Mouse (Mus musculus): ENCODE measurements at regions not wholly inside any gene's neighbourhood (a gene's known extent, or its start where the extent isn't known, plus 50 kb on each side); places are given as distances from the start of the nearest gene placed in this dataset.
A peak's percentile ranks its signal among the peaks of the same experiment; 100 is the strongest.

DNA sequence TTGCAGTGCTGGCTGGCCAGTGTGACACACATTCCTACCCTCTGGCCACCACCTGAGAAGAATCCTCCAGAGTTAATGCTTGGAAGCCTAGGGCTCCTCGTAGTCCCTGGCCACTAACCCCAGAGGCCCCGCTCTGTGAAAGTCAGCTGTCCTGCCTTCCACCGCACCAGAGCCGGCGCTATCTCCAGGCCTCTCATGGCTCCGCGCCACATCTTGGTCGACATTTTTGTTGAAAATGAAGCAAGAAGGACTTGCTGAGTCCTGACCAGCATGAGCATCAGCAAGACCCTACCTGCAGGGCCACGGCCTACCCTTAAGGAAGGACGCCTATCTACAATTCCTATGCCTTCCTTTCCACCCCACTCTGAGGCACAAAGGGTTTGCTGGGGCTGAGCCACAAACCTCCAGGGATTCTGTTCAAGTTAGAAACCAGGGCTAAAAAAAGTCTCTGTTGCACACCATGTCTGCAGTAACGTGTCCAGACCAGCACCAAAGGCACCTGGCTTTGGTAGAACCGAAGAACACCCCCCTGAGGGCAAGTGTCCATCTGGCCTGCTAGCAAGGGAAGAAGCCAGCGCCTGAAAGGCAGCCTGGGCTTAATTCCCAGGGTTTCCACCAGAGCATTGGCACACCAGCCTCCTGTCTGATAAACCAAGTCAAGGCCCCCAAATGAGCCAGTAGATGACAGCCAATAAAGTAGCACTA is 97.5 kb upstream of the Spred2 start:
- DNase-seq (ENCODE audit: low spot score) = no peak

DNA sequence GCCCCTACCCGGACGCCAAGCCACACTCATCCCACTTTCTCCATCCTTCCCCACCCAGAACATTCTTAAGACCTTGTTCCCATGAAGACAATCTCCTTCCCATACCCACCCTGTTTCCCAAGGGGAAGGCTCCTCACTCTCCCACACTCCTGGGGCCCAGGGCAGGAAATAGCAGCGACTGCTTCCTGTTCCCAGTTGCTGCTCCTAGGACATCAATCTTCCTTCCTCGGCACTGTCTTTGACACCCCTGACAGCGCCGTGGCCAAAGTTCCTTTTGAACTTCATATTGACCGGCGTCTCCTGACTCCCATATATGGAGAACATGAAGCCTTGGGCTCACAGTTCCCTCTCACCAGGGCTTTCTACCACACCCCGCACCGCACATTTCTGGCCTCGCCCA is 96.2 kb upstream of the Spred2 start:
- DNase-seq (ENCODE audit: low spot score) = no peak

DNA sequence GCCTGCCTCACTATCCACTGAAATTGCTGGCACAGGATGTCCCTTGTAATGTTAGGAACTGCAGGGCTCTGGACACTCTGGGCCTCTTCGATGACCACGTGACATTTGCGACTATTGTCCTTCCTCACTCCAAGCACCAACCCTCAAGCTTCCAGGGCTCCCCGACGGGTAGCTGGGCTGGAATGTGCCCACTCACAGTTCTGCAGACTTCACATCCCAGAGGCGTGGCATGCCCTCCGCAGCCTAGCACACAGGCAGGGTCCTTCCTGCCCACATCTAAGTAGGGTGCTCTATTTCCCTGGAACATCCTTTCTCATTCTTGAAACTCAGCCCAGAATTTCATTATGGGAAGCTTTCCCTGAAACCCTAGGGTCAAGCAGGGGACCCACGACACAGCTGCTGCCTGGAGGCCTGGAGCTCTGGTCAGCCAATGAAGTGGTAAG is 95.2 kb upstream of the Spred2 start:
- DNase-seq (ENCODE audit: low spot score) = no peak

DNA sequence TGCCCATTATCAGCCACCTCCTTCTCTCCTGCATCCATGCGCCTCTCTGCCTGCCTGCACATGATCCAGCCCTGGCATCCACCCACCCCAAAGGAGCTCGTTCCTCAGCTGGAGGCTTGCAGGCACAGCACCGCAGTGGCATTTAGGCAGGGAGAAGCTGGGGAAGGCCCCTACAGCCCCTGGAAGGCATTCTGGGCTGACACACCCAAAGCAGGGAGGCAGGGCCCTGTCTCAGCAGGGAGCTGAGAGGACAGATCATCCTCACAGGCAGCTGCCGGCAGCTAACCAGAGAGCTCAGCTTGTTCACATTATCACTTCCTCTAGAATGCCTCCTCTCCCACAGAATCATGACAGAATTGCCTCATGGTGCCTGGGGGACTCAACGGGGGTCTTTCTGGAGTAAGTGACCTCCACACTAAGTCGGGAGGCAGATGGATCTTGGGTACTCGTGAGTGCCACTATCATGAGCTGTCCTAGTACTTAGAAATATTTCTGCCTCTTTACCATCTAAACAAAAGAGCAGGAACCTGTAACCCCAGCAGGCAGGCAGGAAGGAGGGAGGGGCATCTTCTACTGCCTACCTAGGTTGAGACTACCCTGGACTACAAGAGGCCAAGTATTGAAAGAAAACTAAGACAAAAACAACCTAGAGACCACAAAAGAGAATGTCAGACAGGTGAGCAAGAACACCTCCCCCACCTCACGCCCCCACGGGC is 94.5 kb upstream of the Spred2 start:
- no peak for DNase-seq (ENCODE audit: low spot score)

DNA sequence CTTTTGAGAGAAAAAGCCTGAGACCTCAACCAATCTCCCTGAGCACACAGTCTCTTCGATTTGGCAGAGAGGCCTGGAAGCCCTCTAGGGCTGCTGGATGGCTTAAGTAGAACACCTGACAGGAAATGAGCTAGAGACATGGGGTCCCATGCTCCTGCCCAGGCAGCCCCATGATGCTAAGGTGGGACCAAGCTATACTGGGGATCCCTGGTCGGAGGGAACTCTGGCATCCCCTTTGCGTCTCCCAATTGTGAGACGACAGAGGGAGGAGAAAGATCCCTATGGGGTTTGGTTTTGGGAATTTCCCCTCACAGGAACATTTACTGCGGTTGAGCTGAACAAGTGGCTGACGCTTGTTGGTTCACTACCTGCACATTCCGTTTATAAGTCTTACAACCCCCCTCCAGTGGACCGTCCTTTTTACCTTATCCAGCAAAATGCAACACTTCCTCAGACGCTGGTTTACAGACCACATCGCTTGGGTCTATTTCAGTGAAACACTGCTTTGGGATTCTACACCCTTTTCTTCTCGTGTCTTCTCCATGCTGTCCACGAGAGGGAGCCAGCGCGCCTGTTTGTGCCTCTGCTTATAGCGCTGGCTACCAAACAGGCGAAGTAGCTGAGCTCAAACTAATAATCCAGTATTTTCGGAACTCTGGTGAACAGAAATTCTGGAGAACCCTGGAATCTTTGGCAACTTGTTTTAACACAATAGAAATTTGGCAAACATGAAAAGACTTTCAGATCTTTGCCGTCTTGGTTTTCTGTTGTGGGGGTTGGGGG is 93.7 kb upstream of the Spred2 start:
- DNase-seq (ENCODE audit: low spot score) = peak; percentile 27

DNA sequence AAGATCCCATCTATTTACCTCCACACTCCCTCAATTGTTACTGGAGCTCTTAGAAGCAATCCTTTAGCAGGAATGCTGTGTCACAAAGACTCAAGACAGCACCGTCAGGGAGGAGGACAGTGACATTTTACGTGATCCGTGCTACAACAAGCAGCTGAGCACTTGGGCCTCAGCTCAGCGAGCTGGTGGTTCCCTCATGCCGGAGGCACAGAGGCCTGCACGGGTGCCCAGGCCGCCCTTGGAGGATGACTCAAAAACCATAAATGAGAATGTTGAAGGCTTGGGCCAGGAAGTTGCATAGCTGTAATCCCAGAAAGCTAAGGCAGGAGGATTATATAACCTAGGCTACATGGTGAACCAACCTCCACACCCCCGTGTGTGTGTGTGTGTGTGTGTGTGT is 89.6 kb upstream of the Spred2 start:
- no peak for DNase-seq (ENCODE audit: low spot score)

DNA sequence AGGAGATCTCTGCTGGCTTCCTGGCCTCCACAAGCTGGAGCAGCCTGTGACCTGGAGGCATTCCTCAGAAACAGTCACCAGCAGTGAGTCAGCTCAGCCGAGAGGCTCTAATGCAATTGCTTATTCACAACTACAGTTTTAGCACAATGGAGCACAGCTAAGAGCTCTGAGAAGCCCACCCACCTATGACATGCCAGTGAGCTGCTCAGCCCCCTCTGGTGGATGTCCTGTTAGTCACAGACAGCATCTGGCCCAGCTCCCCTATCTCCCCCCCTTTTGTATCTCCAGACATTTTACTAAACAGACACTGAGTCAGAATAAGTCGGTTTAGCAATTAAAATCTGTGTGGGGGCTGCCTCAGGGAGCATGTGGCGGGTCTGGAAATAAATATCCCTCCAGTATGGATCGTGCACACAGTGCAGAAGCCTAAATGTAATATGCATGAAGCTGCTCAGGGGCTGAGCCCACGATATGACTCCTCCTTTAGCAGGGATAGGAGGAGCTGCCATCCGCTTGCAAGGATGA is 88.9 kb upstream of the Spred2 start:
- DNase-seq (ENCODE audit: low spot score) = no peak

DNA sequence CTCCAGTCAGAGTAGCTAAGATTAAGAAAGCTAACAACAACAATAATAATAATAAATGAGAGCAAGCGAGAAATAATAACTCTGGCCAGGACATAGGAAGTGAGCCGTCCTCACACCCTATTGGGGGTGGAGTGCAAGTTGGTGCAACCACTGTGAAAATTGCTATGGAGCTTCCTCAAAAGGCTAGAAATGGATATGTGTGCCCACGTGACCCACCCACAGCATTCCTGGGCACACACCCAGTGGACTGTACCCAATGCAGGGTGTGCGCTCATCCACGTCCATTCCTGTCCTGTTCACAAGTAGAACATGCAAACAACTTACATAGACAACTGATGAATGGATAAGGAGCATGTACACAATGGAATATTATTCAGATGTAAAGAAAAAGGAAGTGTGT is 85.2 kb upstream of the Spred2 start:
- DNase-seq (ENCODE audit: low spot score) = no peak

DNA sequence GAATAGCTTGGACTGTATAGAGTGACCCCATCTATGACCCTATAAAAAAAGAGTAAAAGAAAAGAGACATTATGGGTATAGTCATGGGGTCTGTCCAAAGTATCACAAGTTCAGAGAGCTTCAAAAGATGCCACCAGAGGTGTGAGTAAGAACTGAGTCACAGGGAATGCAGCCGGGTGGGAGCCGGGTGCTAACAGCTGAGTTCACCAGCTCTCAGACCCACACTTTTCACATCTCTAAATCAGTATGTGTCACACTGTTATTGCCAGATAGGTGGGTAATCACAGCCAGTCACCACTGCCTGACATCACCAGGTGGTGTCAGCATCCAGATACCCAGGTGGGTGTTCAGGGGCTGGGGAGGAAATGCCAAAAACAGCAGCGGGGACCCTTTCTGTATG is 81.1 kb upstream of the Spred2 start:
- no peak for DNase-seq (ENCODE audit: low spot score)

DNA sequence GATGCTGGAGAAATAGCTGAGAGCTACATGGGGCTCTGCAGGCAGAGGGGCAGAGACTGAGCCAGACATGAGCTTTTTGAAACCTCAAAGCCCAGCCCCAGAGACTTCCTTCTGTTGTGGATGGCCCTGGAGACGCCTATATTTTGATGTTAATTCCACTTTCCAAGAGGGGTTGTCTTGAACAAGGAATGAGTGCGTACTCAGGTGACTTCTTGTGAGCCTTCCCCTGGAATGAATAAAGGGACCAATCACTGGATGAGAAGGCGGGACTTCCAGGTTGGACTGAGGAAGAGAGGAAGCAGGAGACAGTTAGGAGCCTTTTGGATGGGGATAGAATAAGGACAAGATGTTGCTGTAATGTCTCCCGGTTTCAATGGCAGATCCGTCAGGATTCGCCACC is 76.3 kb upstream of the Spred2 start:
- DNase-seq (ENCODE audit: low spot score) = no peak

DNA sequence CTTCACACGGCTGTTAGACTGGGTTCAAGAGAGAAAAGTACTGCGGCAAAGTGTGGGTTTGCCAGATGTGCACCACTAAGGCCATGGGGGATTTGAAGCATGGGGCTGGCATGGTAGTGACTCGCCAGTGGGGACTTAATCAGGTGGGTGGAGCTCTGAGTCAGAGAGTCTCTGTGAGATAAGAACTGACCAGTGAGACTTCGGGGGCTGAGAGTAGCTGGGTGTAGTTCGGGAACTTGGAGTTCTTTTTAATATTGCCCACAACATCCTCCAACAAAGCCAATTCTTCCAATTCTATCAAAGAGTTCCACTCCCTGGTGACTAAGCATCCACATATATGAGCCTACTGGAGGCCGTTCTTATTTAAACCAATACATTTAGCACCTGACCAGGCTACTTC is 75.8 kb upstream of the Spred2 start:
- no peak for DNase-seq (ENCODE audit: low spot score)

DNA sequence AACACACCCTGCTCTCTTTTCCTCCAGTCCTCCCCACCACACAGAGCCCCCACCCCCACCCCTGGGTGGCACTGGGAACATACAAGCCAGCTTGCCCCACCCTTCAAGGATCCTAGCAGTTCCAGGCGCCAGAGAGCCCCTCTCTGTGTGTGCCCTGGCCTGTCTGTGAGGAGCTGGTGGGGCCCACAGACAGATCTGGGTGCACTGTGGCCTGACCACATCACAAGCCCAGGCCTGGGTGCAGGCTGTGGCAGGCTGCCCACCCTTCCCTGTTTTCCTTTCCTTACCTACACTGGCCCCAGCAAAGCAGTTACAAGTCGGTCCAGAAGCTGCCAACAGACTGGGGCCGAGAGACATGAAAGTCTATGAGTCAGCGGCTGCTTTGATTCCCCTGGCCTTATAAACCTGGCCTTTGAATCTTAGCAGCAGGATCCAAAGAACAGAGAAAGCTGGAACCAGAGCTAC is 74.8 kb upstream of the Spred2 start:
- DNase-seq (ENCODE audit: low spot score) = no peak

DNA sequence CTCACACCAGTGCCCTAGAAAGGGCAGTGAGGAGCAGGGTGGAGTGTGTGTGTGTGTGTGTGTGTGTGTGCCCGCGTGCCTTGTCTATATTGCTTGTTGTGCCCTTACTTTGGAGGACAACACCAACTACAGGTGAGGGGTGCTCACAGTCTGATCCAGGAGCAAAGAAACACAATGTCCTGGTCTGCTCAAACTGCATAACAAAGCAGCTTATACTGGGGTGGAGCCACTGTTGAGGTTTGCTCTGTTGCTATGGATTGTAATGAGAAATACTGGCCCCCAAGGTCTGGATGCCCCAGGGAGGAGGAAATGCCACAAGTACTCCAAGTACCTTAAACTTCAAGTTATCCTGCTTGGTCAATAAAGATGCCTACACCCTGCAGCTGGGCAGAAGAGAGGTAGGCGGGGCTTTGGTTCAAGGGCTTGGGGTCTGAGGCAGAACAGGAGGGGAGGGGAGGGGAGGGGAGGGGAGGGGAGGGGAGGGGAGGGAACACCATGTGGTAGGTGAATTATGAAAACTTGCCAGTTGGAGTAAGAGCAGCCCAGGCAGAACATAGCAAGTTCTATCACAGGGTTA is 74.2 kb upstream of the Spred2 start:
- DNase-seq (ENCODE audit: low spot score) = no peak

DNA sequence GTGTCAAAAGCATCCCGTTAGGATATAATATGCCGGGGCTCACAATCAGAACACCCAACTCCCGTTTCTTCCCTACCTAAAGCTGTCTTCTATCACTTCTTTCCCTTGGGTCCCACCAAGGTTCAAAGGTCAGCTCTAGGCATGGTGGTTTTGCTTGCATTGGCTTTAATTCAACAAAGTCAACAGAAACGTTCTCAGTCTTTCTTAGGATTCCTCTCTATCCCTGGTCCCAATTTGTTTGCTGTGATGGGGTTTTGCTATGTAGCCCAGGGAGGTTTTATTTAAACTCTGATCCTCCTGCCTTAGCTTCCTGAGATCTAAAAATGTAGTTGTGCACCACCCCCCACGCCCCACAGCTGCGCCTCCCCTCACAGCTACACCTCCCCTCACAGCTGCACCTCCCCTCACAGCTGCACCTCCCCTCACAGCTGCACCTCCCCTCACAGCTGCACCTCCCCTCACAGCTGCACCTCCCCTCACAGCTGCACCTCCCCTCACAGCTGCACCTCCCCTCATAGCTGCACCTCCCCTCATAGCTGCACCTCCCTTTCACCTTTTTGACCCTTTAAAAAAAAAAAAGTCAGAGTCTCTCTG is 73.1 kb upstream of the Spred2 start:
- DNase-seq (ENCODE audit: low spot score) = no peak

DNA sequence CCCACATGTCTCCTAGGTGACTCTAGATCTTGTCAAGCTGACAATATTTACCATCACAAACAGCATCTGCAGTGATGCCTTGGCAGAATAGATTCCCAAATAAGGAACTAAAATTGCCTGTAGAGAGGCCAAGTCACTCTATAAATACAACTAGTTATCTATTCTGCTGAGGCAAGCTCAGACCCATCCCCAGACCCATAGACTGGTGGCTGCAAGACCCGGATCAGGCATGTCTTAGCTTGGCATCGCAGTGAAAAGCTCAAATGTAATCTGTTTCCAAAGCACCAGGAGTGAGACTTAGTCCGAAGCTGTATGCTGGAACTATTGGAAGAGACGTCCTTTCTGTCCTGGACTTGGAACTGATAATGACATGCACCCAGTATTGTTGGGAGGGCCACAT is 62.6 kb upstream of the Spred2 start:
- DNase-seq (ENCODE audit: low spot score) = no peak

DNA sequence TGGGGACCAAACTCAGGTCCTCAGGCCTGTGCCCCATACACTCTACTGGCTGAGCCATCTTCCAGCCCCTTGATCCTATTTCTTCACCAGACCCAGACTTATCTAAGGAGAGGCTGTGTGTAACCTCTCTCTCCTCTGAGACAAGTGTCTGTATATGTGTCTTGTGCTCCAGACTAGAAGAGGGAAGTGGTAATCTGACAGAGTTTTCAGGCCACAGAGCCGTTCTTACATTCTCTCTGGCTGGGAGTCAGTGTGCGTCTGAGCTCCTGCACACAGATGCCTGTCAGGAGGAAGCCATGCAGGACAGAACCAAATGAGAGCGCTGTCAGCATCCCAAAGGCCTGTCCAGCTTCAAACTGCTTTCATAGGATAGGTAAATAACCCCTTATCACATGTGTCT is 60.8 kb upstream of the Spred2 start:
- DNase-seq (ENCODE audit: low spot score) = no peak

DNA sequence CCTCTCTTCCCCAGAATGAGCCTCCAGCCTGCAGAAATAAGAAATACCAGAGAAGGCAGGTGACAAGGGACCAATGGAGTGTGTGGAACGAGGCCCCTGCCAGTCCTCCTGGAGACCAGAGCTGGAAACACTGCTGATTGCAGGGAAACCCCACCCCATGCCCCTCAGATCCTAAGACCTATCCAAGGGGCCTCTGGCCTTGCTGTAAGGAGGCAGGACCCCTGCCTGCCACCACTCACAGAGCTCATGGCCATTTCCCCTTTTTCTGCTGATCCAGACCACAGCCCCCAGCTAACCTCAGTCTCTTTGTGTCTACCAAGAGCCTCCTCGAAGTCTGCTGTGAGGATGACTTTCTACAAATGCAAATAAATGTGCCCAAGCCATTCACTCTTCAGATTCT is 57.9 kb upstream of the Spred2 start:
- no peak for DNase-seq (ENCODE audit: low spot score)

DNA sequence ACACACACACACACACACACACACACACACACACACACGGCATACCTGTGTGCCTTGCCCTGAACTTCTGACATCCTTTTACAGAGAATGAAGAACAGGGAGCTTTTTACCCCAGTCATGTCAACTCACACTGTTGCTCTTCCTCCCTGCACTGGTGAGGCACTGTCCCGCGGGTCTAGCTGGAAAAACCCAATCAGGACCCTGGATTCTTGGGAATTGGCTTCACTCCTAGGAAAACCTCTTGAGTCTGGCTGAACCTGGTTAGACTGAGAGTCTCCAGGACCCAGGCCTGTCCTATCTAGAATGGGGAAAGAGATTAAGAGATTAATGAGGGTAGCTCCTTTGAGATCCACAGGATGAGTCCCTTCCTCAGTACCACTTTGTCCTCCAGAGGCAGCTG is 54.5 kb upstream of the Spred2 start:
- DNase-seq (ENCODE audit: low spot score) = no peak

DNA sequence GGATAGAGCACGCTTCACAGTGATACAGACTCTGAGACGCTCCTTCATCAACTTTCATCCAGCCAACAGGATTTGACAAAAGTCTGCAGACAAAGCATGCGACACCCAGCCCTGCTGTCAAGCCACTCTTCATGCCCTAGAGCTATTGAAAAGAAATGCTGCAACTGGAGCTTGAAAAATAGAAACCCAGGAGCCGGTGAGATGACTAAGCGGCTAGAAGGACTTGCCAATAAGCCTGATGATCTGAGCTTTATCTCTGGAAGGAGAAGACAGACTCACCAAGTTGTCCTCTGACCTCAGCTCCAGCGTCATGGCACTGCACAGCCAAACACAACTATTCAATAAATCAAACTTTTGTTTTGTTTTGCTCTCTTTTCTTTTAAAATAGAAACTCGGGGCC is 54.0 kb upstream of the Spred2 start:
- no peak for DNase-seq (ENCODE audit: low spot score)

DNA sequence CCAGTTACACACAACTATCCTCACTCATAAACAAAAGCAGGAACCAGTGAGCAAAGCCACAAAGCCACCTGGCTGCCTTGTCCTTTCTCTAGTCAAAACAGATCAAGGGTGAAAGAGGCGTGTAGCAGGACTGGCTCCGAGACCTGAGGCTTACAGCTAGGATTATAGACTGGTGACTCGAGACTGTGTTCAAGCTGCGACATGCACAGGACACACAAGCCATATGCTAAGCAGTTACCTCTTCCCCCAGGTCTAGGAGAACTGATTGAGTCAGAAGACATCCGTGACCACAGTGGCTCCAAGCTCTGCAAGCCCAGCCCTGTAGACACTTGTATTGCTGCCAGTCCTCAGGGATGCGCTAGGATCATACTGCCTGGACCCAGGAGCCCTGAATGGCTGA is 50.4 kb upstream of the Spred2 start:
- no peak for DNase-seq (ENCODE audit: low spot score)
